In the genomic region with DNA sequence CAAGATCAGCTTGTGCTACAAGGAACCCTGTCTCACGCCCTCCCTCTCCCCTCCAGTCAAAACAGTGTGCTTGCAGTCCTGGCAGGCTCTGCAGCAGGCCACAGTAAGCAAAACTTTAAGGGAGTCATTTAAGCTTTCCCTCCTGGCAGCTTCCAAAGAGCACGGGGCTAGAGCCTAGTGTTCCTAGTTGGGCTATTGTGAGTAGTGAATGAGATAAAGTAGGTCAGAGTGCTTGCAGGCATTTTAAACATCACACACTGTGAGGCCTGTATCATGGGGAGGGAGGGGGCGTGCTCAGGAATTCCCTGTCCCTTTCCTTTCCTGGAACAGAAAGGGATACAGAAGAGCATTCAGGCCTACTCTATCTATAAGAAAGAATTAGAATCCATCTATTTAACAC, we compare ENCODE assay signal across 11 mouse cellular contexts. TPM values are rescaled to one million over a fixed set of nuclear protein-coding genes. Genes with fewer than 3 reads are reported as not detected.
A peak's percentile ranks its signal among the peaks of the same experiment; 100 is the strongest.
DNase-seq lines count a peak whose midpoint lies in the region; ATAC-seq and TF ChIP-seq lines count a peak whose summit lies in the region.
"Had no signal": no experiment of that assay in that cellular context is flagged by ENCODE, and none has a peak within 500 bp of the region (broad histone marks: within the 10 kb centered on the region; RNA-seq: fewer than 3 reads in every experiment).

No protein-coding gene starts in this region.

- ATAC-seq in heart, embryonic 13.5 days (ENCODE audit: extremely low read depth, insufficient number of reproducible peaks, low FRiP score, low TSS enrichment): no peak
- peak; percentile 66 for ATAC-seq in hindbrain, postnatal 0 days
- ATAC-seq in granulocyte monocyte progenitor cell, adult 5-6 weeks (replicated peaks; ENCODE audit: poor library complexity, severe bottlenecking): no peak
- no peak for ATAC-seq in activated CD4-positive, CD25-positive, alpha-beta regulatory T cell, adult 4 months
- ATAC-seq: Patski had no signal

- no peaks in the 10 kb centered on the region for H3K27me3 ChIP-seq in heart, embryonic 13.5 days (replicated peaks)
- H3K27me3 ChIP-seq in E14TG2a.4 (ENCODE audit: insufficient read depth, low read length): no peaks in the 10 kb centered on the region
- H3K27me3 ChIP-seq in hindbrain, postnatal 0 days (ENCODE audit: insufficient read depth, low read length): no peaks in the 10 kb centered on the region
- H3K27me3 ChIP-seq: Patski had no signal

- no peak overlapping the region for H3K4me2 ChIP-seq in heart, embryonic 13.5 days
- H3K4me2 ChIP-seq in hindbrain, postnatal 0 days (ENCODE audit: low read depth, low read length): no peak overlapping the region

- H3K9me3 ChIP-seq in heart, embryonic 13.5 days: no peaks in the 10 kb centered on the region
- no peaks in the 10 kb centered on the region for H3K9me3 ChIP-seq in E14TG2a.4 (ENCODE audit: low read length)
- H3K9me3 ChIP-seq in hindbrain, postnatal 0 days (ENCODE audit: low read length): no peaks in the 10 kb centered on the region

- H3K4me3 ChIP-seq in heart, embryonic 13.5 days: no peak overlapping the region
- H3K4me3 ChIP-seq in E14TG2a.4 (replicated peaks; ENCODE audit: low read length): 0 out of 2 replicates have a peak overlapping the region, but pooled peaks have one; percentile 85
- H3K4me3 ChIP-seq in hindbrain, postnatal 0 days (ENCODE audit: low read length): no peak overlapping the region
- H3K4me3 ChIP-seq: myocyte had no signal

- no peak for DNase-seq in heart, postnatal 36 days
- peak; percentile 58 for DNase-seq in brain, adult 2 months (ENCODE audit: low read depth, low spot score)
- peak; percentile 71 for DNase-seq in hindbrain, postnatal 0 days (ENCODE audit: low spot score)
- no peak for DNase-seq in thymus, postnatal 36 days

- peaks cover 40% of the 10 kb centered on the region for H3K4me1 ChIP-seq in heart, embryonic 13.5 days
- peaks cover 74% of the 10 kb centered on the region for H3K4me1 ChIP-seq in E14TG2a.4 (replicated peaks; ENCODE audit: low read depth, low read length)
- peaks cover 39% of the 10 kb centered on the region for H3K4me1 ChIP-seq in hindbrain, postnatal 0 days (ENCODE audit: insufficient read depth, low read length)

- H3K9ac ChIP-seq in heart, embryonic 13.5 days: 0 out of 2 replicates have a peak overlapping the region, but pooled peaks have one; percentile 16
- H3K9ac ChIP-seq in hindbrain, postnatal 0 days (replicated peaks; ENCODE audit: low read length): no peak overlapping the region

- H3K27ac ChIP-seq in heart, embryonic 13.5 days (replicated peaks): peak overlapping the region; percentile 85
- peak overlapping the region; percentile 98 for H3K27ac ChIP-seq in hindbrain, postnatal 0 days

- no peaks in the 10 kb centered on the region for H3K36me3 ChIP-seq in heart, embryonic 13.5 days
- H3K36me3 ChIP-seq in E14TG2a.4 (ENCODE audit: insufficient read depth, low read length): no peaks in the 10 kb centered on the region
- H3K36me3 ChIP-seq in hindbrain, postnatal 0 days (ENCODE audit: insufficient read depth, low read length): no peaks in the 10 kb centered on the region

- intact Hi-C loops in heart, postnatal 36 days (cut with DNase I): loop anchor here (1.0 kb wide), 1 partner anchor 9 kb away; no protein-coding TSS in a partner anchor

- TF ChIP-seq CTCF in E14TG2a.4 (conservative IDR thresholded peaks at IDR 0.05; ENCODE audit: low read length): no peak
- no peak for TF ChIP-seq CTCF in hindbrain, postnatal 0 days (IDR thresholded peaks at IDR 0.05; ENCODE audit: low read depth)

- 25% methylated on average over 3 of the region's 3 CpGs for WGBS in heart, embryonic 13.5 days
- 33% methylated on average over 3 of the region's 3 CpGs for WGBS in hindbrain, postnatal 0 days

RNA-seq across cellular contexts. Expression of a gene that starts 4.1 kb away (rescaled TPM):
- 17.8 and 18.6 TPM in 2 replicates for polyA plus RNA-seq in heart, embryonic 13.5 days (2015; fragmentation: Nextera tagmentation; extraction: Ambion mirVana)
- 10 to 100 TPM; 33.7 to 34.2 TPM for total RNA-seq in heart, postnatal 36 days (2021)
- total RNA-seq in hindbrain, postnatal 0 days (2014; rRNA removed): 55.0 and 69.3 TPM in 2 replicates
- 38.1 and 44.4 TPM in 2 replicates for polyA plus RNA-seq in hindbrain, postnatal 0 days (2015; fragmentation: Nextera tagmentation; extraction: Ambion mirVana)
- total RNA-seq in granulocyte monocyte progenitor cell, adult 5-6 weeks (2014; fragmentation: Nextera tagmentation): 34.6 and 38.5 TPM in 2 replicates
- 40.6 and 43.5 TPM in 2 replicates for total RNA-seq in granulocyte monocyte progenitor cell, adult 5-6 weeks (2017)
- polyA plus RNA-seq in activated CD4-positive, CD25-positive, alpha-beta regulatory T cell, adult 4 months (2017; shearing (Covaris generic)): 10 to 100 TPM; 56.6 to 64.4 TPM

RNA-seq across cellular contexts. Expression of a gene that starts 55.2 kb away (rescaled TPM):
- 0.05 TPM in 1 of 2 replicates, not detected in the other for polyA plus RNA-seq in heart, embryonic 13.5 days (2015; fragmentation: Nextera tagmentation; extraction: Ambion mirVana)
- total RNA-seq in heart, postnatal 36 days (2021): not detected
- total RNA-seq in hindbrain, postnatal 0 days (2014; rRNA removed): not detected in 2 replicates
- polyA plus RNA-seq in hindbrain, postnatal 0 days (2015; fragmentation: Nextera tagmentation; extraction: Ambion mirVana): not detected in 2 replicates
- not detected in 2 replicates for total RNA-seq in granulocyte monocyte progenitor cell, adult 5-6 weeks (2014; fragmentation: Nextera tagmentation)
- total RNA-seq in granulocyte monocyte progenitor cell, adult 5-6 weeks (2017): not detected in 2 replicates
- under 1 TPM; 0.17 to 0.40 TPM for polyA plus RNA-seq in activated CD4-positive, CD25-positive, alpha-beta regulatory T cell, adult 4 months (2017; shearing (Covaris generic))
- total RNA-seq: layer of hippocampus, postnatal 36 days had no signal
- polyA plus RNA-seq: myocyte, Patski had no signal

Comparison
In these comparisons a context has a peak if more than half of its experiments do, and no peak if none do; other contexts are left out.
1. DNase-seq: peak in brain, adult 2 months (single experiment) and hindbrain, postnatal 0 days (single experiment); none in heart, postnatal 36 days (0 of 2) and thymus, postnatal 36 days (0 of 2).